Mouse (Mus musculus): ENCODE data around the gene Naa16.

Gene Naa16

GRCm38 (mm10) chr14:79298314-79298992 is 92.1 kb downstream of the Naa16 start:
- DNase-seq (ENCODE audit: low read depth), result no peak

GRCm38 (mm10) chr14:79296836-79297235 is 93.7 kb downstream of the Naa16 start:
- no peak for DNase-seq (ENCODE audit: low read depth)

- no peak for DNase-seq (ENCODE audit: low read depth)
Observed at GRCm38 (mm10) chr14:79296201-79296600, 94.4 kb downstream of the Naa16 start.

GRCm38 (mm10) chr14:79295579-79295978 is 95.0 kb downstream of the Naa16 start:
- DNase-seq (ENCODE audit: low read depth), result no peak

- DNase-seq (ENCODE audit: low read depth), result no peak
Observed at GRCm38 (mm10) chr14:79294950-79295349, 95.6 kb downstream of the Naa16 start.

GRCm38 (mm10) chr14:79294051-79294814 is 96.3 kb downstream of the Naa16 start:
- DNase-seq (ENCODE audit: low read depth), result no peak

GRCm38 (mm10) chr14:79293119-79293780 is 97.3 kb downstream of the Naa16 start:
- DNase-seq (ENCODE audit: low read depth), result no peak

- DNase-seq (ENCODE audit: low read depth), result no peak
Observed at GRCm38 (mm10) chr14:79291629-79292028, 98.9 kb downstream of the Naa16 start.

- DNase-seq (ENCODE audit: low read depth), result no peak
Observed at GRCm38 (mm10) chr14:79290683-79291425, 99.7 kb downstream of the Naa16 start.

GRCm38 (mm10) chr14:79289909-79290308 is 100.7 kb downstream of the Naa16 start:
- no peak for DNase-seq (ENCODE audit: low read depth)

- no peak for DNase-seq (ENCODE audit: low read depth)
Observed at GRCm38 (mm10) chr14:79288280-79288679, 102.3 kb downstream of the Naa16 start.

GRCm38 (mm10) chr14:79287251-79287863 is 103.2 kb downstream of the Naa16 start:
- no peak for DNase-seq (ENCODE audit: low read depth)

- DNase-seq (ENCODE audit: low read depth), result no peak
Observed at GRCm38 (mm10) chr14:79285549-79285948, 105.0 kb downstream of the Naa16 start.

- DNase-seq (ENCODE audit: low read depth), result no peak
Observed at GRCm38 (mm10) chr14:79284616-79285015, 106.0 kb downstream of the Naa16 start.

GRCm38 (mm10) chr14:79283952-79284351 is 106.6 kb downstream of the Naa16 start:
- DNase-seq (ENCODE audit: low read depth), result no peak

- no peak for DNase-seq (ENCODE audit: low read depth)
Observed at GRCm38 (mm10) chr14:79281894-79282553, 108.6 kb downstream of the Naa16 start.

GRCm38 (mm10) chr14:79280456-79280855 is 110.1 kb downstream of the Naa16 start:
- no peak for DNase-seq (ENCODE audit: low read depth)

GRCm38 (mm10) chr14:79279494-79279893 is 111.1 kb downstream of the Naa16 start:
- DNase-seq (ENCODE audit: low read depth), result no peak

- no peak for DNase-seq (ENCODE audit: low read depth)
Observed at GRCm38 (mm10) chr14:79278927-79279326, 111.7 kb downstream of the Naa16 start.

- no peak for DNase-seq (ENCODE audit: low read depth)
Observed at GRCm38 (mm10) chr14:79277922-79278321, 112.7 kb downstream of the Naa16 start.

- no peak for DNase-seq (ENCODE audit: low read depth)
Observed at GRCm38 (mm10) chr14:79275870-79276395, 114.6 kb downstream of the Naa16 start.

Data from c-Kit-positive CD71-negative TER-119-negative erythroid progenitor cells, embryonic 14.5 days (primary cell).